Mouse (Mus musculus) mesoderm, embryonic 11.5 days (tissue): ENCODE measurements around the gene Ccl21a.
"Not testable (repeated sequence)": the region's sequence is repeated elsewhere in the genome, so short reads cannot be mapped to it uniquely, and the experiment has no call there.

Experiments
- DNase-seq: peaks from one replicate; pipeline ENCODE4 v3.0.0-alpha.2; 2012; ENCODE audit warnings: low read depth, low spot score

Gene Ccl21a

GRCm38 (mm10) chr4:42773893-42774292 lies at the start of gene Ccl21a:
Ccl21a (minus strand) TSS chr4:42773993.
- not testable (repeated sequence) for DNase-seq

- DNase-seq, result not testable (repeated sequence)
These were observed 17.3 kb downstream of the Ccl21a start, which contains the start of gene Ccl19 for GRCm38 (mm10) chr4:42756477-42756876. Ccl19 (minus strand) TSS chr4:42756577.

GRCm38 (mm10) chr4:42735245-42735644 lies 38.5 kb downstream of the Ccl21a start, which contains the start of gene 4930578G10Rik:
4930578G10Rik (plus strand) TSS chr4:42735545.
- not testable (repeated sequence) for DNase-seq
